Mouse (Mus musculus) adrenal gland, adult 2 months (tissue): ENCODE measurements around the gene Plcg2. TPM values are rescaled to one million over a fixed set of nuclear protein-coding genes. Genes with fewer than 3 reads are reported as not detected.
A peak's percentile ranks its signal among the peaks of the same experiment; 100 is the strongest.

ENCODE experiments used
- DNase-seq: peaks from one replicate; pipeline ENCODE4 v3.0.0; 2021
- polyA plus RNA-seq: library from polyadenylated mRNA; depleted of rRNA; stranded (reverse); fragments of >200 nt; gene quantifications from 2 replicates; pipeline ENCODE4 v1.2.3, GENCODE M21; 2012
- total RNA-seq, 2 experiments: library from RNA; stranded (reverse); gene quantifications; 2 replicates each; pipeline ENCODE4 v1.2.3; 2021

Gene Plcg2
- total and polyA plus RNA-seq, 3 experiments: 4.3 to 7.0 (median 6.1) TPM

GRCm38 (mm10) chr8:117547945-117548344, 49.9 kb downstream of the Plcg2 start:
- no peak for DNase-seq

DNA sequence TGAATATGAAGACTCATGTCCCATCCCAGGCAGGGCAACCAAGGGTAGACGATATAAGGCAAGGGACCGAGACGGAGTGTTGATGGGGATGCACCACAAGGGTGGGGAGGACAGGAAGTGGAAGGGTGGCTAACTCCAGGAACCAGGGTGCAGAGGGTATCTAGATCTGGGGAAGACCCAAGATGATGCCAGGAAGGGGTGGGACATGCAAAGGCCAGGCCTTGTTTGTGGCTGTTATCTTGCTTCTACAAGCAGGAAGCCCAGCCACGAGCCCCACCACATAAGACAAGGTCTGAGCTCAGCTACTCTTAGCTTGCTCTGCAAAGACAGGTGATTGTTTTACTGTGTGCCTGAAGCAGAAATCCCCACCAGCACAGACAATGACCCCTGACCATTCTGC, 50.4 kb downstream of the Plcg2 start:
- no peak for DNase-seq

- DNase-seq: no peak
These were observed 52.4 kb downstream of the Plcg2 start for GRCm38 (mm10) chr8:117550529-117550928.

DNA sequence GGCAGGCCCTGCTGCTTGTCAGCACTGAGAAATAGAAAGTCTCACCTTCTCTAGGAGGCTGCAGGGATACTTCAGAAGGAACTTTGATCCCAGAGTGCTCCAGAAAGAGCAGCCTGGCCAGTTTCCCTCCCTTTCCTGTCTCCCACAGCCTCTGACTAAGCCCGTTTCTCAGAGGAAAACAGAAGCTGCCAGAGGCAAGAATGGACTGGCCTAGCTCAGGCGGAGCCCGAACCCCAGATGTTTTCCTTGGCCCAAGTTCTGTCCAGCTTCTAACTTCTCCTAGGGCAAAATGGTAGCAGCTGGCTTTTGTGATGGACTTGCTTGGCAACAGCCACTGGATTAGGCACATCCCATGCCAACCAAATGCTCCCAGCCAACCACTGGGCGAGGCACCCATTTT, 62.9 kb downstream of the Plcg2 start:
- DNase-seq: no peak

- no peak for DNase-seq
These were observed 63.8 kb downstream of the Plcg2 start for GRCm38 (mm10) chr8:117561735-117562361.

- DNase-seq: no peak
These were observed 64.4 kb downstream of the Plcg2 start for GRCm38 (mm10) chr8:117562445-117563014.

GRCm38 (mm10) chr8:117569409-117569808, 71.3 kb downstream of the Plcg2 start:
- DNase-seq: peak; percentile 68

GRCm38 (mm10) chr8:117576291-117576785, 78.2 kb downstream of the Plcg2 start:
- no peak for DNase-seq

- no peak for DNase-seq
These were observed 79.0 kb downstream of the Plcg2 start for GRCm38 (mm10) chr8:117577059-117577458.

- no peak for DNase-seq
These were observed 79.8 kb downstream of the Plcg2 start for GRCm38 (mm10) chr8:117577883-117578282.

GRCm38 (mm10) chr8:117578856-117579255, 80.8 kb downstream of the Plcg2 start:
- no peak for DNase-seq

DNA sequence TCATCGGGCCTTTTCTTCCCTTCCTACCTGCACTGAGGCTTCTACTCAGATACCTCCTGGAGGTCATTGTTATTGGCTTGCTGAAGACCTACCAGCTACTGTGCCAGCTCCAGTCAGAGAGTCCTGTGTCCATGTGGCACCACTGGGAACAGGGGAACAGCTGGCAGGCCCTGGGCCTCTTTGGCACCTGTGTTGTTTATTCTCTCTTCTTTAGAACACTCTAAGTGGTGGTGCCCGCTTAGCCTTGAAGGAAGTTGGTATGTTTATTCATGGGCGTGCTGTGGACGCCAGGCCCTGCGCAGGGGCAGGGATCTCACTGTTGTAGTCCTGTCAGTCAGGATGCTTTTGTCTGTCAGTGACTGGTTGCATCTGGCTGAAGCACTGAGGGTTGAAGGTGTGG, 95.8 kb downstream of the Plcg2 start:
- no peak for DNase-seq

GRCm38 (mm10) chr8:117595001-117595400, 96.9 kb downstream of the Plcg2 start:
- no peak for DNase-seq

- no peak for DNase-seq
These were observed 98.7 kb downstream of the Plcg2 start for GRCm38 (mm10) chr8:117596777-117597176.

- no peak for DNase-seq
These were observed 102.7 kb downstream of the Plcg2 start for GRCm38 (mm10) chr8:117600839-117601238.

DNA sequence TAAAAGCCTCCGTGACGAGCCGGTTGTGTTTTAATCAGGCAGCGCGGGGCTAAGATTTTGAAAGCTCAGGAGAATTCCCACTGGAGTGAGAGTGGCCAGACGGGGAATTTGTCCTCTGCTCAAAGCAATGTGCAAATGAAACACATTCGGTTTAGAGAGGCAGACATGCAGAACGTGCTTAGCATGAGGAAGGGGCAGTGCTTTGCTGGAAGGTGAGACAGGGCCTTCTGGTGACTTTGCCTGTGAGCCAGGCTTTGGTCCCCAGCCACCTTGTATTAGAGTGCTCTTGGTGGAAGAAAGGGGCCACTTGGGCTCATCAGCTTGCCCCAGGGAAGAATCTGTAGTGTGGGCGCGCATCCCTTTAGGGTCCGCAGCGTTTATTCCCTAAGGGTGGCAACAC, 106.0 kb downstream of the Plcg2 start:
- DNase-seq: no peak

DNA sequence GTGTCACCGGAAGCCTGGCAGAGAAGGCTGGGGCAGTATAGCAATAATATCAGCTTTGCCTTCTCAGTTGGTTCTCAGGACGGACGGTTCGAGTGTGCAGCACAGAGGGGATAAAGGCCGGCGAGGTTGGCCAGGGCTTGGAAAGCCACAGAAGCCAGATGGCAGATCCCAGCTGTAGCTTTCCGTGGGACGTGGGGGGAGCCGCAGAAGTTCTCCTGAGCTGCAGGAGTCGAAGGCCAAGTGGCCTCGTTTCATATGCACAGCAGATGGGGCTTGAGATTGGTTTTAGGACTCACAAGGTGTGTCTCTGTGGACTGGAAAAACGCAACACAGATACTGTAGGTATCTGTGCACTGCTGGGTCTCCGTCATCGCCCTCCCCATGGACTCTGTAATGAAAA, 106.6 kb downstream of the Plcg2 start:
- DNase-seq: no peak

DNA sequence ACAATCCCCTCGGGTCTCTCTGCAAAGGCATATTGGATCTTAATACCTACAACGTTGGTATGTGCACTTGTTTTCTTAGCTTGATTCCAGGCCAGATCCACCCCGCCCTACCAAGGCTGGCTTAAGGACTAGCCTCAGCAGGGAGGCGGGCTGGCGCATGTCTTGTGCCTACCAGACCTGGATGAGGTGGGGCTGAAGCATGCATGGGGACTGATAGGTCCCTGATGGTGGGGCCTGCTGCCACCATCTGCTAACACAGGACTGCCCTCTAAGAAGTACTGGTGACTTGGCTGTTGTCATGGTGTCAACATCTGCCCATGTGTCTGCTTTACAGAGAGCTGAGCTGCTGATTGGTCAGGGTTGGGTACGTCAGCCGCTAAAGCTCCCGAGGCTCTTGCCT, 107.1 kb downstream of the Plcg2 start:
- no peak for DNase-seq

- DNase-seq: no peak
These were observed 112.4 kb downstream of the Plcg2 start for GRCm38 (mm10) chr8:117610506-117610905.

DNA sequence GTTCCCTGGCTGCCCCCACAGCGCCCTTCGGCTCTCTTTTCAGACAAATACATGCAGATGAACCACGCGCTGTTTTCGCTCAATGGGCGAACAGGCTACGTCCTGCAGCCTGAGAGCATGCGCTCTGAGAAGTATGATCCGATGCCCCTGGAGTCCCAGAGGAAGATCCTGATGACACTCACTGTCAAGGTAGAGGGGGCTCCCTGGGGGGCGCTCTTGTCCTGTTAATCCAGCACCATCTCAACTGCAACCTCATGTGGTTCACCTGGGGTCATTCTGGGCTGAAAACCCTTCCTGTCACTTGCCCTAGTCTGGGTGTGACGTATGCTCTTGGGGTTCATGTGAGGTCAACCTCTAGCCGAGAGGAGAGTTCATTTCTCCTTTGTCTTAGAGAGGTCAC, 114.8 kb downstream of the Plcg2 start:
- no peak for DNase-seq

DNA sequence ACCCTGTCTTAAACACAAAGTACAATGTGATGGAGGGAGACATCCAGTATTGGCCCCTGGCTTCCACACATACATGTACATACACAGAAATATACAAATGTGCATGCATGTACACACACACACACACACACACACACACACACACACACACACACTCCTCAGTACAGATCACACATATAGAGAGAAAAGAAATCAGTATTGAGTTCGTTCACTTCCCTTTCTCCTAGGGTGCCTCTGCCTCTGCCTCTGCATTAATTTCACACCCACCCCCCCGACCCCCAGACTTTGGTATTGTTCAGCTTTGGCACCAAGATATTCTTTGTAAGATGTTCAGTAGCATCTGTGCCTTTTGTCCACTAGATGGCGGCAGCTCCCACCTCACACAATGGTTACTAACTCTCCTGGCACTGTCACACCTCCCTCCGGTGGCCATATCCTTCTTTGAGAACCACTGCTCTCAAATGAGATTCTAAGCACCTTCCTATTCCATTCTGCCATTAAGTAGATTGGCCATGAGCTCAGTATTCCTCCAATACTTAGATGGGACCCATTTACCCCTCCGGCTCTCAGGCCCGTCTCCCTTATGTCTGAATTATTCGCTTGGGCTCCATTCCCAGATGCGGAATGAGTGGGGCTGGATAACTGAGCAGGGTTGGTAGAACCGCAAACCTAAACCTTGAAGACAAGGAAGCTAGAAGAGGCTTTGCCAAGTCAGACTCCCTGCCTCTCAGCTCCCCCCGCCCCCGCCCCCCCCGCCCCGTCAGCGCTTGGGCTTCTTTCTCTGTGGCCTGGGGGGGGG, 128.1 kb downstream of the Plcg2 start:
- peak; percentile 19 for DNase-seq

DNA sequence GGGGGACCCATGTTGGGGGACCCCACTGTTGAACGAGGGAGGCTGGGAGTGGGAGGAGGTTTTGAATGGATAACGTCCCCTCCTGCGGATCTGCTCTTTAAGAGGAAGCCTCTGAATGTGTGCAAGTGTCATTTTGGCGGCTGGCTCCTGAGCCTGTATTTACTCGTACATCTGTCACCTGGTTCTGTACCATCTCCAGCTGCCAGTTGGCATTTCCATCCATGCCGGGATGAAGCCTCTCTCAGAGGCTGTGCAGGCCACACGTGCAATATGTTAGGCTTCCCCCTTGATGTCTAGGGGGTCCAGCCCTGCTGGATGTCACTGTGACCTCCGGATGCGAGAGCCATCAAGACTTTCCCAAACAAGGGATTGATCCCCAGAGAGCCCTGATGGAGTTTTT, 129.0 kb downstream of the Plcg2 start:
- no peak for DNase-seq

GRCm38 (mm10) chr8:117632532-117632931, 134.4 kb downstream of the Plcg2 start:
- no peak for DNase-seq
